Mouse (Mus musculus) heart, postnatal 0 days (tissue): ENCODE data around the gene Capn1.

Experiments
- CTCF ChIP-seq: IDR thresholded peaks from 2 replicates; pipeline ENCODE4 v1.5.1; 2016; ENCODE audit warnings: antibody characterized with exemption, control low read depth, low read depth
- EP300 ChIP-seq: IDR thresholded peaks from 2 replicates; pipeline ENCODE4 v1.6.1; 2016; ENCODE audit warnings: antibody characterized with exemption, low read depth

- no peak for TF ChIP-seq CTCF
- TF ChIP-seq EP300: no peak
These were observed 76.0 kb downstream of the Capn1 start for GRCm38 (mm10) chr19:5939715-5940114.
